Mouse (Mus musculus) hindbrain, embryonic 14.5 days (tissue): ENCODE measurements around the gene Smg6. TPM values are rescaled to one million over a fixed set of nuclear protein-coding genes. Genes with fewer than 3 reads are reported as not detected.
A peak's percentile ranks its signal among the peaks of the same experiment; 100 is the strongest.
"Not testable (repeated sequence)": the region's sequence is repeated elsewhere in the genome, so short reads cannot be mapped to it uniquely, and the experiment has no call there.

Source experiments
- ATAC-seq: fragments of 200-750 bp; cut with Nextera tagmentation; 2 replicates; pipeline ENCODE4 v1.8.0; 2017; ENCODE audit warnings: moderate number of reproducible peaks, mild to moderate bottlenecking, moderate TSS enrichment, moderate library complexity; ENCODE audit not compliant: low FRiP score
- DNase-seq: peaks from one replicate; pipeline ENCODE4 v3.0.0-alpha.2; 2015; ENCODE audit warnings: low spot score
- H3K27ac ChIP-seq: fragments of 300-500 bp; sonication (generic); 2 replicates; pipeline ENCODE4 v1.5.1; 2014; ENCODE audit warnings: mild to moderate bottlenecking, moderate library complexity
- H3K27me3 ChIP-seq: fragments of 300-500 bp; sonication (generic); 2 replicates; pipeline ENCODE4 v1.6.1; 2014; ENCODE audit warnings: mild to moderate bottlenecking, low read length, mixed read lengths; ENCODE audit not compliant: control insufficient read depth, insufficient read depth
- H3K36me3 ChIP-seq: fragments of 300-500 bp; sonication (generic); replicated peaks from 2 replicates; pipeline ENCODE4 v1.6.1; 2014; ENCODE audit not compliant: control insufficient read depth, insufficient read depth
- H3K4me1 ChIP-seq: fragments of 300-500 bp; sonication (generic); replicated peaks from 2 replicates; pipeline ENCODE4 v1.6.1; 2014; ENCODE audit warnings: antibody characterized with exemption, low read length, mixed read lengths; ENCODE audit not compliant: control insufficient read depth, insufficient read depth
- H3K4me2 ChIP-seq: fragments of 300-500 bp; sonication (generic); replicated peaks from 2 replicates; pipeline ENCODE4 v1.6.1; 2014; ENCODE audit warnings: mild to moderate bottlenecking, moderate library complexity
- H3K4me3 ChIP-seq: fragments of 300-500 bp; sonication (generic); replicated peaks from 2 replicates; pipeline ENCODE4 v1.5.1; 2014; ENCODE audit warnings: mild to moderate bottlenecking, low read length
- H3K9ac ChIP-seq: fragments of 300-500 bp; sonication (generic); 2 replicates; pipeline ENCODE4 v1.6.1; 2014
- H3K9me3 ChIP-seq: fragments of 300-500 bp; sonication (generic); 2 replicates; pipeline ENCODE4 v1.6.1; 2016; ENCODE audit warnings: low read length; ENCODE audit not compliant: control insufficient read depth
- WGBS: fragments of 180-500 bp; shearing (Covaris S2); extraction: QIAGEN DNeasy Blood & Tissue Kit; methylation state at CpG from one replicate; pipeline ENCODE4 v1.1.7; 2014; 5-methylcytosine and 5-hydroxymethylcytosine counted together
- polyA plus RNA-seq: library from polyadenylated mRNA; unstranded; fragments of >200 nt; fragmentation: Nextera tagmentation; extraction: Ambion mirVana; gene quantifications from 2 replicates; pipeline ENCODE4 v1.2.1, GENCODE M21; 2014

Smg6 gene
- polyA plus RNA-seq, 1 experiment from 2014 or later, result 14.0 TPM

GRCm38 (mm10) chr11:75008270-75008669 is 82.6 kb downstream of the Smg6 start:
- DNase-seq (no peak), ATAC-seq (no peak)
- Histone ChIP-seq H3K36me3 (no peaks in the 10 kb centered on the region; the same call in 1 of the 2 replicates), H3K9ac (no peak overlapping the region), H3K4me1 (peaks cover 10% of the 10 kb centered on the region), H3K4me3 (no peak overlapping the region), H3K27me3 (no peaks in the 10 kb centered on the region), H3K9me3 (no peaks in the 10 kb centered on the region), H3K4me2 (no peak overlapping the region), H3K27ac (no peak overlapping the region)
- WGBS, result 70% methylated on average over 2 of the region's 2 CpGs

- H3K27me3 ChIP-seq, H3K9ac ChIP-seq, H3K4me2 ChIP-seq, H3K4me3 ChIP-seq, H3K9me3 ChIP-seq, H3K27ac ChIP-seq, DNase-seq, ATAC-seq, H3K36me3 ChIP-seq: not testable (repeated sequence)
- H3K4me1 ChIP-seq, result peaks cover 23% of the 10 kb centered on the region
- 96% methylated on average over 2 of the region's 2 CpGs for WGBS
Observed at GRCm38 (mm10) chr11:75009537-75009936, 83.9 kb downstream of the Smg6 start.

GRCm38 (mm10) chr11:75012997-75013694 is 87.5 kb downstream of the Smg6 start:
- Histone ChIP-seq H3K4me3 (no peak overlapping the region), H3K27me3 (no peaks in the 10 kb centered on the region), H3K4me2 (peak overlapping the region; percentile 28), H3K4me1 (peaks cover 37% of the 10 kb centered on the region), H3K9me3 (no peaks in the 10 kb centered on the region), H3K27ac (peak overlapping the region; percentile 80), H3K36me3 (0 out of 2 replicates have a peak, but pooled peaks cover 3% of the 10 kb centered on the region), H3K9ac (no peak overlapping the region)
- DNase-seq (peak; percentile 42), ATAC-seq (peak; percentile 55; the same call in 1 of the 2 replicates)
- 43% methylated on average over 12 of the region's 12 CpGs for WGBS

- H3K36me3 ChIP-seq, result 0 out of 2 replicates have a peak, but pooled peaks cover 3% of the 10 kb centered on the region
- no peaks in the 10 kb centered on the region for H3K27me3 ChIP-seq
- H3K4me1 ChIP-seq, result peaks cover 37% of the 10 kb centered on the region
- no peak overlapping the region for H3K4me3 ChIP-seq
- peak overlapping the region; percentile 63 for H3K27ac ChIP-seq
- WGBS, result 65% methylated on average over 12 of the region's 12 CpGs
- no peaks in the 10 kb centered on the region for H3K9me3 ChIP-seq
- H3K4me2 ChIP-seq, result no peak overlapping the region
- H3K9ac ChIP-seq, result no peak overlapping the region
- DNase-seq (no peak), ATAC-seq (no peak)
Observed at GRCm38 (mm10) chr11:75013764-75014695, 88.4 kb downstream of the Smg6 start.

- DNase-seq (no peak), ATAC-seq (no peak)
- no peaks in the 10 kb centered on the region for H3K27me3 ChIP-seq
- H3K4me3 ChIP-seq, result no peak overlapping the region
- H3K9ac ChIP-seq, result no peak overlapping the region
- no peaks in the 10 kb centered on the region for H3K9me3 ChIP-seq
- 0 out of 2 replicates have a peak, but pooled peaks cover 3% of the 10 kb centered on the region for H3K36me3 ChIP-seq
- peaks cover 37% of the 10 kb centered on the region for H3K4me1 ChIP-seq
- no peak overlapping the region for H3K4me2 ChIP-seq
- 36% methylated on average over 4 of the region's 4 CpGs for WGBS
- 0 out of 2 replicates have a peak overlapping the region, but pooled peaks have one; percentile 17 for H3K27ac ChIP-seq
Observed at GRCm38 (mm10) chr11:75014816-75015215, 89.2 kb downstream of the Smg6 start.

- Histone ChIP-seq H3K27ac (peak overlapping the region; percentile 17; the same call in 1 of the 2 replicates), H3K4me1 (peaks cover 37% of the 10 kb centered on the region)
- no peak for ATAC-seq
Observed at GRCm38 (mm10) chr11:75015453-75015871, 89.8 kb downstream of the Smg6 start.

GRCm38 (mm10) chr11:75016309-75016860 is 90.8 kb downstream of the Smg6 start:
- Histone ChIP-seq H3K27ac (no peak overlapping the region), H3K4me3 (no peak overlapping the region)
- WGBS, result 90% methylated on average over 5 of the region's 5 CpGs

More at GRCm38 (mm10) chr11:75015453-75015871, 89.8 kb downstream of the Smg6 start:
- H3K4me2 ChIP-seq, result no peak overlapping the region
- H3K4me3 ChIP-seq, result no peak overlapping the region
- 0 out of 2 replicates have a peak, but pooled peaks cover 3% of the 10 kb centered on the region for H3K36me3 ChIP-seq
- no peaks in the 10 kb centered on the region for H3K27me3 ChIP-seq
- H3K9ac ChIP-seq, result no peak overlapping the region
- H3K9me3 ChIP-seq, result no peaks in the 10 kb centered on the region
- 52% methylated on average over 7 of the region's 7 CpGs for WGBS
- no peak for DNase-seq

GRCm38 (mm10) chr11:75017831-75018230 is 92.2 kb downstream of the Smg6 start:
- 81% methylated on average over 2 of the region's 2 CpGs for WGBS
- Histone ChIP-seq H3K9ac (no peak overlapping the region), H3K27me3 (no peaks in the 10 kb centered on the region), H3K4me3 (no peak overlapping the region), H3K36me3 (0 out of 2 replicates have a peak, but pooled peaks cover 3% of the 10 kb centered on the region), H3K4me1 (peaks cover 31% of the 10 kb centered on the region), H3K4me2 (no peak overlapping the region), H3K27ac (no peak overlapping the region), H3K9me3 (no peaks in the 10 kb centered on the region)
- ATAC-seq (no peak), DNase-seq (no peak)

More at GRCm38 (mm10) chr11:75016309-75016860, 90.8 kb downstream of the Smg6 start:
- no peak for DNase-seq
- Histone ChIP-seq H3K9me3 (no peaks in the 10 kb centered on the region), H3K27me3 (no peaks in the 10 kb centered on the region), H3K9ac (no peak overlapping the region), H3K4me1 (peaks cover 37% of the 10 kb centered on the region), H3K36me3 (0 out of 2 replicates have a peak, but pooled peaks cover 3% of the 10 kb centered on the region), H3K4me2 (no peak overlapping the region)
- no peak for ATAC-seq

GRCm38 (mm10) chr11:75026977-75027376 is 101.4 kb downstream of the Smg6 start:
- WGBS, result 96% methylated on average over 3 of the region's 3 CpGs
- Histone ChIP-seq H3K27me3 (no peaks in the 10 kb centered on the region), H3K9ac (no peak overlapping the region), H3K27ac (no peak overlapping the region), H3K9me3 (no peaks in the 10 kb centered on the region), H3K4me3 (no peak overlapping the region), H3K4me2 (no peak overlapping the region), H3K36me3 (no peaks in the 10 kb centered on the region), H3K4me1 (peaks cover 8% of the 10 kb centered on the region)
- ATAC-seq (no peak), DNase-seq (no peak)
